Mouse (Mus musculus) adrenal gland, postnatal 14 days (tissue): ENCODE data around the gene Ugt1a6a. TPM values are rescaled to one million over a fixed set of nuclear protein-coding genes. Genes with fewer than 3 reads are reported as not detected.
"Not testable (repeated sequence)": the region's sequence is repeated elsewhere in the genome, so short reads cannot be mapped to it uniquely, and the experiment has no call there.

ENCODE experiments used
- DNase-seq: peaks from one replicate; pipeline ENCODE4 v3.0.0; 2021; ENCODE audit warnings: mixed read lengths
- total RNA-seq: library from RNA; stranded (reverse); gene quantifications from 2 replicates; pipeline ENCODE4 v1.2.3, GENCODE M21; 2021

Gene Ugt1a6a
- total RNA-seq, 1 experiment from 2014 or later: 12.8 TPM

DNA sequence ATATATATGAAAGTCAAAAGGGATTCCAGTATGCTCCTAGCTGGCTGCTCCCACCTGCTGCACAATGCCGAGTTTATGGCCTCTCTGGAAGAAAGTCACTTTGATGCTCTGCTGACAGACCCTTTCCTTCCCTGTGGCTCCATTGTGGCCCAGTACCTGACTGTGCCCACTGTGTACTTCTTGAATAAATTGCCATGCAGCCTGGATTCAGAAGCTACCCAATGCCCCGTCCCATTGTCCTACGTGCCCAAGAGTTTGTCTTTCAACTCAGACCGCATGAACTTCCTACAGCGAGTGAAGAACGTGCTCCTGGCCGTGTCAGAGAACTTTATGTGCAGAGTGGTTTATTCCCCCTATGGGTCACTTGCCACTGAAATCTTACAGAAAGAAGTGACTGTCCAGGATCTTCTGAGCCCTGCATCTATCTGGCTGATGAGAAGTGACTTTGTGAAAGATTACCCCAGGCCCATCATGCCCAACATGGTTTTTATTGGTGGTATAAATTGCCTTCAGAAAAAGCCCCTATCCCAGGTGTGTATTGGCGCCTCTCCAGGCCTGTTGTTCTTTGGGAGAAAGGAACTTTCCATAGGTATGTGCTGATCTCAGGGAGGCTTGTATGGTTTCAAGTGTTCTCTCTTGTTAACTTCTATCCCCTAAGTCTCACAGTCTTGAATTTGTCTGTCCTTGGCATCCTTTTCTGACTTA, 77.9 kb downstream of the Ugt1a6a start:
- DNase-seq: peak; percentile 12

DNA sequence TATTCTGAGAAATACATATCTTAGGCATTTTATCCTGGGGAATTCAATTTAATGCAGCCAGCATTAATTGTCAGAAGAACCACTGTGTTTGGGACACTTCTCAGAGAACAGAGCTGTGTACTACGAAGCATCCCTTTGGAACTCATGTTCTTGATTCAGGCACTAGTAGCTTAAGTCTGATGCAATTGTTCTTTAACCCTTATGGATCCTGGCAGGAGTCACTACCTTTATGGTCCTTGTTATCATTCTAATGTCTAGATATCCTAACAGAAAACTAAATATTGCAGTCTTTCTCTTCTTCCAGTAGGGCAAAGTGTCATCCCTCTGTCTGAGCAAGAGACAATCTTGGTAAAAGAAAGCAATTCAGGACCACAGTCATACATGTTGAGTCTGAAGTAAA, 78.5 kb downstream of the Ugt1a6a start:
- DNase-seq: no peak

- peak; percentile 23 for DNase-seq
These were observed 79.3 kb downstream of the Ugt1a6a start for GRCm38 (mm10) chr1:88213766-88214461.

DNA sequence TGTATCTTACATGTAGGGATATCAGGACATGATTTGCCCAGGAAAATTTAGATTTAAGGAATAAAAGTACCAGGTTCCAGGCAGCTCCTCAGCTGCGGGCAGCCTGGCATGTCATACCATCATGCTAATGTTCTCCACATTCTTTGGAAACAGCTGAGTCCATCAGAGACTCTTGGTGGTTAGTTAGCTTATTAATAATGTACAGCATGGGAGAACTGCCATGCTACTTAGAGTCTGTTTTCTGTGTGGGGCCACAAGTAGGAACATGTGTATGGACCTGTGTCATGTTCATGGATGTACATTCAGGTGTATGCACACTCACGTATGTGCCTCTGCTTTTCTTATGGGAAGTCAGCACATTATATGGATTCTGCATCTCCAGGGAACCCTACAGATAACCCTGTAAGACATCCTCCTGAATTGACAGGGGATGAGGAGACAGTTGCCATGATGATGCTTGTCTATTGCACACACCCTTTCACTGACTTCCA, 79.9 kb downstream of the Ugt1a6a start:
- no peak for DNase-seq

DNA sequence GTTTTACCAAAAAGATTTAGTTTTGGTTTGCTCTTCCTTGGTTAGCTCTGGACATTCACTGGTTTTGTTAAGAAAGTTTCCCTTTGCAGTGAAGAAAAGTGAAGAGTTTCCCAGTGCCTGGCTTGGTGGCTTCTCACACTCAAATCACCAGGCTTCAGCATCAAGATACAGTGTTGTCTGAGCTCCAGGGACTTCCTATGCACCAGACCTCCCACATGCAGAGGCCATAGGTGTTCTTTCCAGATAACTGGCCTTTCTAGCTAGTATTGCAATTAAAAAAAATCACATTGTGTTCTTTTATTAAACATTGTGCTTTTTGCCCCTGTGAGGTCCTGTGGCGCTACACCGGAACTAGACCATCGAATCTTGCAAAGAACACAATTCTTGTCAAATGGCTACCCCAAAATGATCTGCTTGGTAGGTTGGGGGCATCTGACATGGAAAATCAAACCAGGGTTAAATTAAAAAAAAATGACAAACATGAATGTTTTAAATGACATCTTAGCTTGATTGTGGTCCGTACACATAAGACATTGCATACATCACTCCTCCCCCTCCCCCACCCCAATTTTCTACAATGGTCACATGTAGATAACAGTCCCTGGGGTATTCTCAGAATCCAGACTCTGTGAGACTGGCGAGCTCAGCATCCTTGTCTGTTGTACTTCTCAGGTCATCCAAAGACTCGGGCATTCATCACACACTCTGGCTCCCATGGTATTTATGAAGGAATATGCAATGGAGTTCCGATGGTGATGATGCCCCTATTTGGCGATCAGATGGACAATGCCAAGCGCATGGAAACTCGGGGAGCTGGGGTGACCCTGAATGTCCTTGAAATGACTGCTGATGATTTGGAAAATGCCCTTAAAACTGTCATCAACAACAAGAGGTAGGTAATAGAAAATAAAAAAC, 81.1 kb downstream of the Ugt1a6a start:
- DNase-seq: no peak

GRCm38 (mm10) chr1:88216551-88216950, 81.9 kb downstream of the Ugt1a6a start:
- DNase-seq: no peak

- no peak for DNase-seq
These were observed 82.5 kb downstream of the Ugt1a6a start for GRCm38 (mm10) chr1:88217144-88217543.

DNA sequence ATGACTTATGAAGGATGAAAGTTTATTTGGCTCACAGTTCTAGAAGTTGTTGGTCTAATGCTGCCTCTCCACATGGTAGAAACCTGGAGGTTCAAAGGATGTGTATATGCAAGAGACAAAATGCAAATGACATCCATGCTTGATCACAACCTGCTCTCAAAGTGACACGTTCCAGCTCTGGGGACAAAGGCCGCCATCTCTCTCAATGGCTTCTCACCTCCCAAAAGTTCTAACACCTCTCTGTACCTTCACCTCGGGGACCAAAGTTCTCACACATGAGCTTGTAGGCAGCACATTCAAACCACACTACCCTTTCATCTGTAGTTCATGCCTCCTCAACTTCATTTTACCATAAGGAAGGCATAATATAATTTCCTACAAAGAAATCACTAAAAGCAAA, 83.0 kb downstream of the Ugt1a6a start:
- DNase-seq: no peak

GRCm38 (mm10) chr1:88218051-88218450, 83.4 kb downstream of the Ugt1a6a start:
- no peak for DNase-seq

- DNase-seq: no peak
These were observed 84.0 kb downstream of the Ugt1a6a start for GRCm38 (mm10) chr1:88218591-88218990.

- DNase-seq: peak; percentile 7
These were observed 84.4 kb downstream of the Ugt1a6a start for GRCm38 (mm10) chr1:88219054-88219453.

GRCm38 (mm10) chr1:88220336-88220735, 85.7 kb downstream of the Ugt1a6a start:
- no peak for DNase-seq

DNA sequence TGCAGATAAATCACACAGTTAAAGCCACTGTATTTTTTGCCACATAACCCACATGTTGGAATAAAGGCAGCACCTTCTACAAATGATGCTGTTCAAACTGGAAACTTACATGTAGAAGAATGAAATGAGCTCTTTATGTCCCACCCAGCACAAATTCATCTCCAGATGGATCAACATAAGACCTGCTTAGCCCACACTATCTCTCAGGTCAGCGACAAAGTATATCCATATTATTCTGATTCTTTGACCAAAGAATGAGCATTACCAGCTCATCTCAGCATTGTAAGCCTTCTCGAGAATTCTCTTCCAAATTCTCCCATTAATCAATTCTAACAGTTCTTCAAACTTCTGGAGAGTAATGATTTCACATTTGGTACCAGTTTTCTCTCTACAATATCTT, 87.6 kb downstream of the Ugt1a6a start:
- no peak for DNase-seq

DNA sequence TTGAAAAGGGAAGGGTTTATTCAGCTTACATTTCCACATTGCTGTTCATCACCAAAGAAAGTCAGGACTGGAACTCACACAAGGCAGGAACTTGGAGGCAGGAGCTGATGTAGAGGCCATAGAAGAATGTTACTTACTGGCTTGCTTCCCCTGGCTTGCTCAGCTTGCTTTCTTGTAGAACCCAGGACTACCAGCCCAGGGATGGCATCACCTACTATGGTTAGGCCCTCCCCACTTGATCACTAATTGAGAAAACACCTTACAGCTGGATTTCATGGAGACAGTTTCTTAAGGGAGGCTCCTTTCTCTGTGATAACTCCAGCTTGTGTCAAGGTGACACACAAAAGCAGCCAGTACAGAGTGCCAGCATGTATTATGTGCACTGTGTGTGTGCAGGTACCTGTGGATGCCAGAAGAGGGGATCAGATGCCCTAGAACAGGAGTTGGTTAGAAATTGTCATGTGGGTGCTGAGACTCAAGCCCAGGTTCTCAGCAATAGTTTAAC, 88.5 kb downstream of the Ugt1a6a start:
- DNase-seq: not testable (repeated sequence)

GRCm38 (mm10) chr1:88223591-88223990, 89.0 kb downstream of the Ugt1a6a start:
- DNase-seq: peak; percentile 33

DNA sequence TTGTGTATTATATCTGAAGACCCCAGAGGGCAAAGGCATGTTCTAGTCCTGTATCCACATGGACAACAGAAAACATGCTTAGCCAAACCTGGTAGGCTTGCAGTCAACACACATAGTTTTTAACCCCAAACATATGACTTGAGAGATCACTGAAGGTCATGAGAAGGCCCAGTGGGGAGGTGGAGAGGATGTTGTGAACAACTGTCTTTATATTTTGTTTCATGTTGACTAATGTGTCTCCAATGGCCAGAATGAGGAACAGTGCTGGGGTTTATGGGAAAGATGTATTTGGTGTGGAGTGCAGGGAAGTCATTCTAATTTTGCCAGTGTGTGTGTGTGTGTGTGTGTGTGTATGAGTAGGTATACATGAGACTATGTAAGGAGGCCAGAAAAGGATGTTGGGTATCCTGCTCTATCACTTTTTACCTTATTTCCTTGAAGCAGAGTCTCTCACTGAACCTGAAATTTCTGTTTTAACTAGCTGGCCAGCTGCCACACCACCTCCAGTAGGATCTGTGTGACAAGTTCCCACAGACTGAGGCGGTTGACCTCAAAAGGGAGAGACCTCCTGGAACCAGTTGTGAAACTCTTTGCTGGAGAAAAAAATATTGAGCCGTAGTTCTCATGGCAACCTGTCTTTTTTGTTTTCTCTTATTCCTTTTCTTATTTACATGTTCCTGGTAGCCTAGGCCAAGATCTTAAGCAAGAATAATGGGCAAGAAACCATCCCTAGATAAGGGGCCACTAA, 89.6 kb downstream of the Ugt1a6a start:
- peak; percentile 62 for DNase-seq

- DNase-seq: not testable (repeated sequence)
These were observed 90.7 kb downstream of the Ugt1a6a start for GRCm38 (mm10) chr1:88225301-88225700.

DNA sequence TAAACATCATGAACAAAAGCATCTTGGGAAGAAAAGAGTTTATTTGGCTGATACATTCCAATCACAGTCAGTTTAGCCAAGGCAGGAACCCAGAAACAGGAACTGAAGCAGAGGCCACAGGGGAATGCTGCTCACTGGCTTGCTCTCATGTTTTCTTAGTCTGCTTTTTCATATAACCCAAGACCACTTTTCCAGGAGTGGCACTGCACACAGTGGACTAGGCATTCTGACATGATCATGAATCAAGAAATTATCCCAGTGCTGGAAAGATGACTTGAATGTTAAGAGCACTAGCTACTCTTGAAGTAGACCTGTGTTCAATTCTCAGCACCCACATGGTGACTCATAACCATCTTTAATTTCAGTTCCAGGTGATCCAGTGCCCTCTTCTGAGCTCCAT, 91.1 kb downstream of the Ugt1a6a start:
- DNase-seq: no peak

GRCm38 (mm10) chr1:88226670-88227379, 92.2 kb downstream of the Ugt1a6a start, which contains the start of gene Mroh2a:
Gene Mroh2a, plus strand, starts transcription at chr1:88226986.
- DNase-seq: peak; percentile 5

DNA sequence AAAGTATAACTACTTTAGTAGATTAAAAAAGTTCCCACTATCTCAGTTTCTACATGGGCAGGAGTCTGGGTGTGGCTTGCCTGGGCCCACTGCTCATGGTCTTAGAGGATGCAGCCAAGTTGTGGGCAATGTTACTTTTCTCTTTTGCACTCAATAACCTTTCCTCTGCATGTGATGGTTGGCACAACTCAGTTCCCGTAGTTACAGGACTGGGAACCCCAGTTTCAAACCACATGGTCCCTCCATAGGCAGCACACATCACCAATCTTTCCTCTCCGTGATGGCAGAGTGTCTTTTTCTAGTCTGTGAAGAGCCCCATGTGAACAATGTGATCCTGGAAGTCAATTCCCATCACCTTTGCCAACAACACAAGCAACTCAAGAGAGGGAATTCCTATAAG, 92.9 kb downstream of the Ugt1a6a start:
- DNase-seq: no peak

DNA sequence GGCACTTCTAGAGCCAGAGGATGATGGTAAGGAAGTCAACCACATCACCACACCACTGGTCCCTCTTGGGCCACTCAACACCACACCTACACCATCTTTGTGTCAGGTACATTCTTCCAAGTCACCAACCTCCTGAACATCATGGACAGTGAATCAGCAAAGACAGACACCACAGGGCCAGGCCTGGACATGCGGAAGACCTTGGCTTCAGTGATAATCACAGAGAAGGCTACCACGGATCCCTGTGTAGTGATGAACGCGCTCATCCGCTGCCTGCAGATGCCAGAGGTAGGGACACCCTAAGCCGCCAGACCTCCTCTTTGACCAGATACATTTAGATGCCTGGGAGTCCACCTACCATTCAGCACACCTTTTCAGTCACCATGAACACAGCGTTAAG, 93.5 kb downstream of the Ugt1a6a start:
- DNase-seq: peak; percentile 6
